Mouse (Mus musculus): ENCODE data around the gene Tlr6. TPM values are rescaled to one million over a fixed set of nuclear protein-coding genes. Genes with fewer than 3 reads are reported as not detected.

Tlr6 gene
- polyA plus RNA-seq (2012; ENCODE audit: insufficient read depth, insufficient read length, missing spikeins) = 19.2 and 22.6 TPM in 2 replicates

GRCm38 (mm10) chr5:64959843-64960230 lies at the start of gene Tlr6:
Gene Tlr6 (minus strand): TSS chr5:64960097.
- peak within 1 kb of the TSS; percentile 98 for H3K27ac ChIP-seq (ENCODE audit: insufficient read depth, low read depth, low read length)
- H3K4me3 ChIP-seq (ENCODE audit: insufficient read depth, low read length) = peak within 1 kb of the TSS; percentile 72
- peaks cover 27% of the 10 kb centered on the region for H3K4me1 ChIP-seq (ENCODE audit: control insufficient read depth, insufficient read depth, low read length)
- TF ChIP-seq POLR2A (IDR thresholded peaks at IDR 0.05; ENCODE audit: borderline replicate concordance, low read depth, low read length) (no peak), CTCF (IDR thresholded peaks at IDR 0.05; ENCODE audit: low read depth, low read length) (no peak)

GRCm38 (mm10) chr5:65006011-65006491 lies 46.2 kb upstream of the Tlr6 start:
- no peak overlapping the region for H3K4me3 ChIP-seq (ENCODE audit: insufficient read depth, low read length)
- no peak overlapping the region for H3K27ac ChIP-seq (ENCODE audit: insufficient read depth, low read depth, low read length)
- TF ChIP-seq CTCF (IDR thresholded peaks at IDR 0.05; ENCODE audit: low read depth, low read length) = no peak
- TF ChIP-seq POLR2A (IDR thresholded peaks at IDR 0.05; ENCODE audit: borderline replicate concordance, low read depth, low read length) = no peak
- no peaks in the 10 kb centered on the region for H3K4me1 ChIP-seq (ENCODE audit: control insufficient read depth, insufficient read depth, low read length)

GRCm38 (mm10) chr5:65005251-65005650 lies 45.4 kb upstream of the Tlr6 start:
- no peak overlapping the region for H3K27ac ChIP-seq (ENCODE audit: insufficient read depth, low read depth, low read length)

GRCm38 (mm10) chr5:65003946-65004535 lies 44.1 kb upstream of the Tlr6 start:
- Histone ChIP-seq H3K4me3 (ENCODE audit: insufficient read depth, low read length) (no peak overlapping the region), H3K4me1 (ENCODE audit: control insufficient read depth, insufficient read depth, low read length) (peaks cover 3% of the 10 kb centered on the region; the same call in 1 of the 2 replicates), H3K27ac (ENCODE audit: insufficient read depth, low read depth, low read length) (no peak overlapping the region)
- TF ChIP-seq CTCF (IDR thresholded peaks at IDR 0.05; ENCODE audit: low read depth, low read length) (no peak), POLR2A (IDR thresholded peaks at IDR 0.05; ENCODE audit: borderline replicate concordance, low read depth, low read length) (no peak)

More at GRCm38 (mm10) chr5:65005251-65005650, 45.4 kb upstream of the Tlr6 start:
- TF ChIP-seq POLR2A (IDR thresholded peaks at IDR 0.05; ENCODE audit: borderline replicate concordance, low read depth, low read length) = no peak
- TF ChIP-seq CTCF (IDR thresholded peaks at IDR 0.05; ENCODE audit: low read depth, low read length) = no peak
- Histone ChIP-seq H3K4me1 (ENCODE audit: control insufficient read depth, insufficient read depth, low read length) (no peaks in the 10 kb centered on the region), H3K4me3 (ENCODE audit: insufficient read depth, low read length) (no peak overlapping the region)

- Histone ChIP-seq H3K4me3 (ENCODE audit: insufficient read depth, low read length) (no peak overlapping the region), H3K27ac (ENCODE audit: insufficient read depth, low read depth, low read length) (no peak overlapping the region), H3K4me1 (ENCODE audit: control insufficient read depth, insufficient read depth, low read length) (peaks cover 4% of the 10 kb centered on the region; the same call in 1 of the 2 replicates)
- TF ChIP-seq CTCF (IDR thresholded peaks at IDR 0.05; ENCODE audit: low read depth, low read length) = no peak
- no peak for TF ChIP-seq POLR2A (IDR thresholded peaks at IDR 0.05; ENCODE audit: borderline replicate concordance, low read depth, low read length)
Measured at GRCm38 (mm10) chr5:65002940-65003824, 43.3 kb upstream of the Tlr6 start.

- H3K4me3 ChIP-seq (ENCODE audit: insufficient read depth, low read length) = no peak overlapping the region
- TF ChIP-seq CTCF (IDR thresholded peaks at IDR 0.05; ENCODE audit: low read depth, low read length) (no peak), POLR2A (IDR thresholded peaks at IDR 0.05; ENCODE audit: borderline replicate concordance, low read depth, low read length) (no peak)
- peaks cover 4% of the 10 kb centered on the region; the same call in 1 of the 2 replicates for H3K4me1 ChIP-seq (ENCODE audit: control insufficient read depth, insufficient read depth, low read length)
- no peak overlapping the region for H3K27ac ChIP-seq (ENCODE audit: insufficient read depth, low read depth, low read length)
Measured at GRCm38 (mm10) chr5:64995408-64995807, 35.5 kb upstream of the Tlr6 start.

- no peak overlapping the region for H3K4me3 ChIP-seq (ENCODE audit: insufficient read depth, low read length)
Measured at GRCm38 (mm10) chr5:64992540-64992939, 32.6 kb upstream of the Tlr6 start.

GRCm38 (mm10) chr5:64989940-64990339 lies 30.0 kb upstream of the Tlr6 start:
- H3K4me1 ChIP-seq (ENCODE audit: control insufficient read depth, insufficient read depth, low read length) = peaks cover 11% of the 10 kb centered on the region
- no peak overlapping the region for H3K27ac ChIP-seq (ENCODE audit: insufficient read depth, low read depth, low read length)
- H3K4me3 ChIP-seq (ENCODE audit: insufficient read depth, low read length) = no peak overlapping the region
- TF ChIP-seq POLR2A (IDR thresholded peaks at IDR 0.05; ENCODE audit: borderline replicate concordance, low read depth, low read length) (no peak), CTCF (IDR thresholded peaks at IDR 0.05; ENCODE audit: low read depth, low read length) (no peak)

More at GRCm38 (mm10) chr5:64992540-64992939, 32.6 kb upstream of the Tlr6 start:
- Histone ChIP-seq H3K27ac (ENCODE audit: insufficient read depth, low read depth, low read length) (no peak overlapping the region), H3K4me1 (ENCODE audit: control insufficient read depth, insufficient read depth, low read length) (peaks cover 4% of the 10 kb centered on the region; the same call in 1 of the 2 replicates)
- no peak for TF ChIP-seq CTCF (IDR thresholded peaks at IDR 0.05; ENCODE audit: low read depth, low read length)
- no peak for TF ChIP-seq POLR2A (IDR thresholded peaks at IDR 0.05; ENCODE audit: borderline replicate concordance, low read depth, low read length)

- TF ChIP-seq CTCF (IDR thresholded peaks at IDR 0.05; ENCODE audit: low read depth, low read length) (no peak), POLR2A (IDR thresholded peaks at IDR 0.05; ENCODE audit: borderline replicate concordance, low read depth, low read length) (no peak)
- Histone ChIP-seq H3K27ac (ENCODE audit: insufficient read depth, low read depth, low read length) (no peak overlapping the region), H3K4me1 (ENCODE audit: control insufficient read depth, insufficient read depth, low read length) (peaks cover 13% of the 10 kb centered on the region), H3K4me3 (ENCODE audit: insufficient read depth, low read length) (no peak overlapping the region)
Measured at GRCm38 (mm10) chr5:64985971-64986370, 26.1 kb upstream of the Tlr6 start.
